Mouse (Mus musculus) E14TG2a.4 (cell line): Measurements from ENCODE around the gene Mpzl3.

ENCODE experiments used
- CTCF ChIP-seq: conservative IDR thresholded peaks from 2 replicates; pipeline ENCODE4 v1.5.1; 2014; ENCODE audit warnings: low read length
- NANOG ChIP-seq: IDR thresholded peaks from 2 replicates; pipeline ENCODE4 v1.6.1; 2014; ENCODE audit warnings: borderline replicate concordance, low read length, mixed read lengths
- POU5F1 ChIP-seq: IDR thresholded peaks from 2 replicates; pipeline ENCODE4 v1.6.1; 2014; ENCODE audit warnings: low read length, borderline replicate concordance

DNA sequence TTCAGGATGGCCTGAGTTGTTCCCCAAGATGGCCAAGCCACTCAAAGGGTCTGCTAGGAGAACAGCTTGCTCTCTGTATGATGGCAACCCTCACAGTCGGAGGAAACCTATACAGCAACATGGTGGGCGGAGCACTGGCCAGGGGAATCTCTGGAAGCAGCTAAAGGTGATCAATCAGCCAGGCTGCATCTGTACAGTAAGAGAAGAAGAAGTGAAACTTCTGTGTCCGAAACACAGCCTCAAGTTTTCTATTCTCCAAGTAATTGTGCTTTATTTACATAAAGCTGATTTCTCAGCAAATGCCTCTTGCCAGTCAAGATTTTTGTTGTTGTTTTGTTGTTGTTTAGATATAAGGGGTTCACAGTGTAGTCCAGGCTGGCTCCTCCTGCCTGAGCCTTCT, 22.9 kb downstream of the Mpzl3 start:
- TF ChIP-seq CTCF (no peak), NANOG (no peak), POU5F1 (no peak)
